Mouse (Mus musculus): Measurements from ENCODE around the gene Tmem190.
"Not testable (repeated sequence)": the region's sequence is repeated elsewhere in the genome, so short reads cannot be mapped to it uniquely, and the experiment has no call there.

The Tmem190 gene

DNA sequence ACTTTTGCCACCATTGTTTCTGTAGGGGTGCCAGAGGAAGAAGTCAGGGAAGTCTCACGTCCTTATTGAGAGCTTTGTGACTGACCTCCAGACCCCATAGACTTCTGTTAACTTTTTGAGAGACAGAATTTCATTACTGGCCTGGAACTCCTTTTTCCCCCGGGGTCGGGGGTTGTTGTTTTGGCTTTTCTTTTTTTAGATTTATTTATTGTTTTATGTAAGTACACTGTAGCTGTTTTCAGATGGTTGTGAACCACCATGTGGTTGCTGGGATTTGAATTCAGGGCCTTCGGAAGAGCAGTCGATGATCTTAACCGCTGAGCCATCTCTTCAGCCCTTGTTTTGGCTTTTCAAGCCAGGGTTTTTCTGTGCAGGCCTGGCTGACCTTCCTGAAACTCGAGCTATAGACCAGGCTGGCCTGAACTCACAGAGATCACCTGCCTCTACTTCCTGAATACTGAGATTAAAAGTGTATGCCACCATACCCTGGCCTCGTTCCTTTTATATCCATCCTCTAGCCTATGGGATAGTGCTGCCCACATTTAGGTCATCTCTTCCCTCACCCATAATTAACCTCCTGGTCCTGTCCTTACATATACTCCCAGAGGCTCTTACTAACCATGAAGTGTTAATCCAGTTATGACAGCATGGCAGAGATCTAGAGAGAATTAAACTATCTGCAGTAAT lies 30.5 kb downstream of the Tmem190 start:
- DNase-seq (ENCODE audit: low spot score) = no peak

DNA sequence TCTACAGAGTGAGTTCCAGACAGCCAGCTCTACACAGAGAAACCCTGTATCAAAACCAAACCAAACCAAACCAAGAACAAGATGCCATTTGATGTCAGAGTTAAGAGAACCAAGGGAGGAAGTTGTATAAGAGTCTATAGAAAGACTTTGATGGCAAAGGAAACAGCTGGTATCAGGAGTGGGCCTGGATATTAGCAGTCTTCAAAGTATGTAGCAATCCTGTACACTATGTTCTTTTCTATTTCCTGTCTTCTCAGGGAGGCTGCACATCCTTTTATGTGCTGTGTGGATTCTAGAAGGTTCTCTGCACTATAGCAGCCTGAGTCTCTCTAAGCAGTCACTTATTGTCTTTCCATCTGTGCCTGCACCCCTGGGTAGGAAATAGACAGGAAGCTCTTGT lies 33.8 kb downstream of the Tmem190 start:
- DNase-seq (ENCODE audit: low spot score) = no peak

DNA sequence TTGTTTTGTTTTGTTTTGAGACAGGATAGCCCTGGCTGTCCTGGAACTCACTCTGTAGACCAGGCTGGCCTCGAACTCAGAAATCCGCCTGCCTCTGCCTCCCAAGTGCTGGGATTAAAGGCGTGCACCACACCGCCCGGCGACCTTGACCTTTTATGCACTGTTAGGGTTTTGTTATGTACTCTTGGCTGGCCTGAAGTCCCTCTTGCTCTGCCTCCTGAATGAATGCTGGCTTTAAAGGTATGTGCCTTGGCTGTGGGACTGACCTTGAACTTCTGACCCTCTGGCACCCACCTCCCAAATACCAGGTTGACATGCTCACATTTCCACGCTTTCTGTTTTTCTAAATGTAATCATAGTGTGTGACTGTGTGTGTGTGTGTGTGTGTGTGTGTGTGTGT lies 38.2 kb downstream of the Tmem190 start:
- not testable (repeated sequence) for DNase-seq (ENCODE audit: low spot score)

DNA sequence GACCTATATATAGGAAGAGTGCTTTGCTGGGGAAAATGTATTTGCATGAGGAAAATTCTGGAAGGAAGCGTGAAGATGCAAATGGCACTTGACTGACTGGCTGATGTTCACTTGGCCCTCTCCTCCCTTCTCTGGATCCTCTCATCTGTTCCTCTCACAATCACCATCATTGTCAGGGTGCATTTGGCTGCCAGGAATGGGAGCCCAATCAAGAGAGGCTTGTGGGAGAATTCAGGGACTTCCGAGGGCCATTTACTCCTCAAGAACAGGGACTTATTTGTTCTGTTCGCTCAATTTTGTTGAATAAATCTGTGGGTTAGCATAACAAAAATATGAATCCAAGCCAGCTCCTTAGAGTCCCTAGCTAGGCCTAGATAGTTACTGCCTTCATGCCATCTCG lies 39.0 kb downstream of the Tmem190 start:
- DNase-seq (ENCODE audit: low spot score) = no peak

DNA sequence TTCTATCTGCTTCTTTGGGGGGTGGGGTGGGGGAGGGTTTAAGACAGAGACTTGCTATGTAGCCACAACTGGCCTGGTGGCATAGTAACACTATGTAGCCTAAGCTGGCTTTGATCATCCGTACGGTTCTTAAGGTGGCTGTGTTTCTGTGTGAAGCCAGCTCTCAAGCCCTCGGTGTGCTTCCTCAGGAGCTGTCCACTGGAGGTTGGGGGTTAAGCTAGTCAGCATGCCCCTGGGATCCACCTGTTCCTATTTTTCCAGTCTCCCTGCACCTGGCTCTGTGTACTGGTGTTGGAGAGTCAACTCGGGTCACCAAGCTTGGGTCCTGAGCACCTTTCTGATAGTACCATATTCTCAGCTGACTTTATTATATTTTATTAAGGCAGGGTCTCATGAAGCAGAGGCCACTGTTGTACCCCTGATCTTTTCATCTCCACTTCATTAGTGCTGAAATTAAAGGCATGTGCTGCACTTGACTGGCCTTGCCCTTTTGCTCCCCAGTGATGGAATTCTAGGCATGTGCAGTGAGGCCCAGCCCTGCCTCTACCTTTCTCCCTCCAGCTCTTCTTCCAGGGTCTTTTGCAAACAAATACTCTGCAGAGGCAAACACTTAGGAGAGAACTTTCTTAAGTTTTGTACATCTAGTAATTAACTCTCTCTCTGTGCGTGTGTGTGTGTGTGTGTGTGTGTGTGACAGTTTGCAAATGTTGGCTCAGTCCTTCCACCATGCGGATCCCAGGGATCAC lies 39.6 kb downstream of the Tmem190 start:
- no peak for DNase-seq (ENCODE audit: low spot score)

DNA sequence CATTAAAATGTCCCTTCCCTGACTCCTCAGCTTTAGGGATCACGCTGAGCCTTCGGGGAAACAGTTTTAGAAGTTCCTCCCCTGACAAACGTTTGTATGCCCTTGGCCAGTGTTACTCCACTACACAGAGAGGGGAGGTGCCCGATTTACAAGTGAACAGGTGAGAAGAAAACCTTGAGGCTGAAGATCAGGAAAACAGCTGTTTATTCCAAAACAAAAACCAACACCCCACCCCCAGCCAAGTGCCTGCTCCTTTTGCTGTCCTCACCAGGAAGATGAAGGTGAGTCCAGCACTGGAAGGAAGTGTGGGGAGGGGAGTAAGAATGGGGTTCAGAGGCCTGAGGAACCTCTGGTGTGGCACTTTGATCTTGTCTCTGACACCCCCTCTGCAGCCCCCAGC lies 42.6 kb downstream of the Tmem190 start:
- DNase-seq (ENCODE audit: low spot score) = no peak

DNA sequence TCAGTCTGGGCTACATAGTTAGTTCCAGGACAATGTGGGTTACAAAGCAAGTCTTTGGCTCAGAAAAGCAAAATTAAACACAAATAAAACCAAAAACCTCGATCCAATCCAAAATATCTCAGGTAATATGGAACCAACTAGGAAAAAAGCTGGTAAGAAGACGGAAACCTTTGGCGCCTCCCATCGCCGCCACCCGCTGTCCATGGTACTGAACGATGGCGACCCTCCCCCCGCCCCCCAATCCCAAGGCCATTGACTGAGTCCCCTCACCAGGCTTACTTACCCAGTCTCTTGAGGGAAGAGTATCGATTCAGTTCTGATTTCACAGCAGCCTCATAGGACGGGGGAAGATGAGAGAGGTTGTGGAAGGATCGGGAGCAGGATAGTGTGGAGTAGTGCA lies 47.7 kb downstream of the Tmem190 start:
- DNase-seq (ENCODE audit: low spot score) = no peak
